Mouse (Mus musculus): ENCODE measurements around the gene Lrpprc. TPM values are rescaled to one million over a fixed set of nuclear protein-coding genes. Genes with fewer than 3 reads are reported as not detected.

Gene Lrpprc
- total RNA-seq, 2 experiments from 2014 or later = 60.1 to 74.5 TPM

- no peak for ATAC-seq (replicated peaks; ENCODE audit: low FRiP score, poor library complexity, severe bottlenecking)
Observed at GRCm38 (mm10) chr17:84775291-84775690, 15.3 kb downstream of the Lrpprc start.

DNA sequence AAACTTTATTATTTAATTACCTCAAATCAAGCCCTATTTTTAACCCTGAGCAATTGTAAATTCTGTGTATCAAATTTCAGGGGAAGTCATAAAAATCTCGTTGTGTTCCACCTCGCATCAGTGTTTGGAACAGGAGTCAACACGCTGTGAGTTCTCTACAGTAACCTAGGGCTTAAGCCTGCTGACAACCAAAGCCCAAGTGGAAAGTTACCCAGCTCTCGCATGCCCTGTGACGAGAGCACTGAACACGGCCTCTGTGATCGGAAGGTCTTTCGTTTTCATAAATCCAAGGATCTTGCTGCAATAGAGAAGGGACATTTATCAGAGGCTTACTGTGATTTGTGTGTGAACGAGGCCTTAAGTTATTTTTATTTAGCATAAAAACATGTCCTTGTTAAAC is 18.7 kb downstream of the Lrpprc start:
- ATAC-seq (replicated peaks; ENCODE audit: low FRiP score, poor library complexity, severe bottlenecking) = no peak

- ATAC-seq (replicated peaks; ENCODE audit: low FRiP score, poor library complexity, severe bottlenecking) = no peak
Observed at GRCm38 (mm10) chr17:84758971-84759370, 31.6 kb downstream of the Lrpprc start.

GRCm38 (mm10) chr17:84758374-84758773 is 32.2 kb downstream of the Lrpprc start:
- ATAC-seq (replicated peaks; ENCODE audit: low FRiP score, poor library complexity, severe bottlenecking) = no peak

- 0 out of 2 replicates have a peak, but pooled peaks have one; percentile 47 for ATAC-seq (replicated peaks; ENCODE audit: low FRiP score, poor library complexity, severe bottlenecking)
Observed at GRCm38 (mm10) chr17:84756090-84756489, 34.5 kb downstream of the Lrpprc start.

DNA sequence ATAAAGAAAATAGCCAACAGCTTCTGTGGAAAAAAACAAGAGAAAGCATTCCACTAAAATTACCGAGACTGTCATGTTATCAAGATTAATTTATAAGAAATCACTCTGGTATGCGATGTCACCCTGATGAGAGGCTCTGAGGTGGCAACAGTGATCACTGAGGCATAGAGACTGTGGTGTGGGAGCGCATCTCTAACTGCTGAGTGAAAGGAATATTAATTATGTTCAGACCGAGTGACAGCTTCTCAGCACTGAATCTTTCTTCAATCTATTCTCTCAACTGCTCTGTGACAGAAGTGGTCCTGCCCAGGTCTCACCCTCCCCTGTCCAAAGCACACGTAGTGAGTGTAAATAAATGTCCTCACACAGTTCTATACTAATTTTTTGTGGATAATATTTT is 37.1 kb downstream of the Lrpprc start:
- no peak for ATAC-seq (replicated peaks; ENCODE audit: low FRiP score, poor library complexity, severe bottlenecking)

DNA sequence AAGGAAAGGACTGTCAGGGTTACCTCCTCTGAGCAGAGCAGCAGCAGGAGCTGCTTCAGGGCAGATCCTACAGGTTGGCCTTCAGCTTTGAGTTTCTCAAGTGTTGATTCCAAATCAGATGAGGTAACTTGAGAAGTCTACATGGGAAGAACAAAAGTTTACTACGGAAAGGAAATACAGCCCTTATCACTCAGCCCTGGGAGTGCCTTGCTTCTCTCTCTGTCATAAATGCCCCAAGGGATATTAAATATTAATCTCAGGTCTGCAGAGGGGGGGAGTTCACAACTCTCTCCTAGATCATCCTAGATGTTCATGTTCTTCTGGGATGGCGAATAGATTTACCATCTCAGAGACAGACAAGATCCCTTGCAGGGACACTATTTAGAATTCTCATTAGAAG is 38.3 kb downstream of the Lrpprc start:
- ATAC-seq (replicated peaks; ENCODE audit: low FRiP score, poor library complexity, severe bottlenecking) = no peak

DNA sequence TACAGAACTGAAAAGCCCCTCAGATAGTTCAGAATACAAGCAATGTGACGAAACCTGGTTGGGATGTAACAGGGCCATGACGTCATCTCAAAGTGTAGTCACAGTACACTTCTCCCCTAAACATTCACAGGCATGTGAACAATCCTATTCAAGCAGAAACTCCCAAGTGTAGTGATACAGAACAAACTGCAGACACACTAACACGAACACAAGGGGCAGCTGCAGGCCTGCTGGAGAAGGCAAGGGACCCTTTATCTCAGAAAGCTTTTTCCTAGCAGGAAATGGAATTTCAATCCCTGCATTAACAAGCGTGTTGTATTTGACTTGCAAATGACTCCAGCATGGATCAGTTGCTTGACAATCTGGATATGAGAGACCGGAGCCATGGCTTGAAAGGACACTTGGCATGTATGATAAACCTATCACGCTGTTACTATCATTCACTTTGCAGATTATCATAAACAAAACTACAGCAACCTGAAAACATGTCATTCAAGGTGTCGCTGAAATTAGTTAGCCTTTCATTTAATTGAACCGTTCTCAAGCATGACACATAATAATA is 38.9 kb downstream of the Lrpprc start:
- no peak for ATAC-seq (replicated peaks; ENCODE audit: low FRiP score, poor library complexity, severe bottlenecking)

DNA sequence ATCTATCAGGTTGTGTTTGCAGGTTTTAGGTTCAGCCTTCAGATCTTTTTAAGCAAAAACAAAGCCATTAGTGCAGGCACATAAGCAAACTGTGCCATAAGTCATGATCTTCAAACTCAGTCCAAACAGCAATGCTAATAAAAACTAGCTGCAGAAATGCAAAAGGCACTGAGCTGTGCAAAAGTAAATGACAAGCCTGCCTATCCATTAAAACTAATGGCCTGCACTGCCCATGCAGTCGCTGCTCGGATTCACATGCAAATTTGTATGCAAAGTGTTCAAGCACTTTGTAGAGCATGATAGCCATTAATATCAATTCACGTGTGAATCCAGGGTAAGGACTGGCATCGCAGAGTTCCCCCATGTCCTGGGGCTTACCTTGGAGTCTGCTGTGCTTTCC is 40.5 kb downstream of the Lrpprc start:
- no peak for ATAC-seq (replicated peaks; ENCODE audit: low FRiP score, poor library complexity, severe bottlenecking)

- ATAC-seq (replicated peaks; ENCODE audit: low FRiP score, poor library complexity, severe bottlenecking) = no peak
Observed at GRCm38 (mm10) chr17:84749297-84749696, 41.3 kb downstream of the Lrpprc start.

DNA sequence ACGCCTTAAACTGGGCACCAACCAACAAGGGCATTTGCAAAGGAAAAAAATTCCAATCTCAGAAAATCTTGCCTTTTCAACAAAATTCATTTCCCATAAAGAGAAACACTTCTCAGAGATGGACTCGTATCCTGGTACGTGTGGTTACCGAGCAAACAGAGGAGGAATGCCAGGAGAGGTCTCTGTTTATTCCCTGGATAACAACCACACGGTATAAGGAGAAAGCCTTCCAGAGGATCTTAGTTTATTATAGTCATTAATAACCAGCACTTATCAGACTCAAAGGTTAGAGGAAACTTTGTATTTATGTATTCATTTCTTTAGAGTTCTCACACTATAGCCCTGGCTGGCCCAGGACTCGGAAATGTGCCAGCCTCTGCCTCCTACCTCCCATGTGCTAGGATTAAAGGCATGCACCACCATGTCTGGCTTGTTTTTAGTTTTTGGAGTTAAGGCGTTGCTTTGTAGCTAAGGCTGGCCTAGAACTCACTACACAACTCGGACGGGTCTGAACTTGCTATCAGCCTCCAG is 42.4 kb downstream of the Lrpprc start:
- no peak for ATAC-seq (replicated peaks; ENCODE audit: low FRiP score, poor library complexity, severe bottlenecking)

DNA sequence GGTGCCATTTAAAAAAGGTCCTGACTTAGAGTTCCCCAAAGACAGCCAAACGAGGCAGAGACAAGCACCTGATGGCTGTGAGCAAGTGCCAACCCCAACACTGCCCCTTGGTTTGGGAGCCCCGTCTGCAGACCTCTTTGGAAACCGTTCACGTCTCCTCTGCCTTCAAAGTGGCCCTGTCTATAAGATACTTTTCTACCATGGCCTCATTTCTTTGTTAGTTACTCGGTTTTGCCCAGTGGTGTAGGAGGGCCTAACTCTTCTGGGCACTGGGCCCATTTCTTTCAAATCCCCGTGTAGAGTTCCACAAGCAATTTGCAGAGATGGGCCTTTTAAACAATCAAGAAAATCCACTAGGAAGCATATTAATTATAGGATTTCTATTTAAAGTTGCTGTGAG is 43.4 kb downstream of the Lrpprc start:
- ATAC-seq (replicated peaks; ENCODE audit: low FRiP score, poor library complexity, severe bottlenecking) = no peak

DNA sequence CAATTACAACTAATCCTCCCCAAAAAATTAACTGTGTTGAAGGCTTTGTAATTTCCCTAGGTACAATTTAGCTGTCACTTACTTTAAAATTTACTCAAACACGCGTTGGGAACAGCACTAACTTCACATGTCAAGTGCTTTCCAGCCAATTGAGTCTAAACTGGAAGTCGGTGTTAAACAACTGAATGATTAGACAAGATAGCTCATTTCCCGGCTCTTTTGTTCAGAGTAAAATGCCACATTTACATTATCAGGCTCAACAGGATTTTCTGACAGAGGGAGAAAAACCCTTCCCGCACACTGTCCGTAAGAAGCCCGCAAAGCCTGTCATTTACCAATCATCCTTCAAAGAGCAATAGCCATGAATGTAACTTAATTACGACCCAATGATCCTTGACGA is 45.6 kb downstream of the Lrpprc start:
- ATAC-seq (replicated peaks; ENCODE audit: low FRiP score, poor library complexity, severe bottlenecking) = no peak

DNA sequence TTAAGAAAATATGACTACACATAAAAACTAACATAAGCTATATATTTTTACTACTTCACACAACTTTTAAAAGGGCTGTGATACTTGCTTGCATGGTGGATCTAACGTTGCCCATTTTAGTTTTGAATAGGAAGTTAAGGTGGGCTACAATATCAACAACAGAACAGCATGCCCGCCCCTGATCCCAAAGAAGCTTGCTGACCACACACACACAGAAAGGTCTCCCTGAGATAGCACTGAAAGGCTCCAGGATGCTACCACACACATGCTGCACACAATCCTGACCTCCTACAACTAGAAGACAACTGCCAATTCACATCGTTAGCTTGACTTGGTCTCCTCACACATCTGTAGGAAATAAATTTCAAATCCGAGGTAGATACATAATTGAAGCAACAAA is 46.3 kb downstream of the Lrpprc start:
- no peak for ATAC-seq (replicated peaks; ENCODE audit: low FRiP score, poor library complexity, severe bottlenecking)

- ATAC-seq (replicated peaks; ENCODE audit: low FRiP score, poor library complexity, severe bottlenecking) = no peak
Observed at GRCm38 (mm10) chr17:84738073-84738797, 52.4 kb downstream of the Lrpprc start.

- no peak for ATAC-seq (replicated peaks; ENCODE audit: low FRiP score, poor library complexity, severe bottlenecking)
Observed at GRCm38 (mm10) chr17:84736719-84737118, 53.9 kb downstream of the Lrpprc start.

GRCm38 (mm10) chr17:84732612-84733011 is 58.0 kb downstream of the Lrpprc start:
- ATAC-seq (replicated peaks; ENCODE audit: low FRiP score, poor library complexity, severe bottlenecking) = peak; percentile 81

GRCm38 (mm10) chr17:84731361-84731760 is 59.2 kb downstream of the Lrpprc start:
- no peak for ATAC-seq (replicated peaks; ENCODE audit: low FRiP score, poor library complexity, severe bottlenecking)

- ATAC-seq (replicated peaks; ENCODE audit: low FRiP score, poor library complexity, severe bottlenecking) = peak; percentile 33
Observed at GRCm38 (mm10) chr17:84729140-84729539, 61.4 kb downstream of the Lrpprc start.

DNA sequence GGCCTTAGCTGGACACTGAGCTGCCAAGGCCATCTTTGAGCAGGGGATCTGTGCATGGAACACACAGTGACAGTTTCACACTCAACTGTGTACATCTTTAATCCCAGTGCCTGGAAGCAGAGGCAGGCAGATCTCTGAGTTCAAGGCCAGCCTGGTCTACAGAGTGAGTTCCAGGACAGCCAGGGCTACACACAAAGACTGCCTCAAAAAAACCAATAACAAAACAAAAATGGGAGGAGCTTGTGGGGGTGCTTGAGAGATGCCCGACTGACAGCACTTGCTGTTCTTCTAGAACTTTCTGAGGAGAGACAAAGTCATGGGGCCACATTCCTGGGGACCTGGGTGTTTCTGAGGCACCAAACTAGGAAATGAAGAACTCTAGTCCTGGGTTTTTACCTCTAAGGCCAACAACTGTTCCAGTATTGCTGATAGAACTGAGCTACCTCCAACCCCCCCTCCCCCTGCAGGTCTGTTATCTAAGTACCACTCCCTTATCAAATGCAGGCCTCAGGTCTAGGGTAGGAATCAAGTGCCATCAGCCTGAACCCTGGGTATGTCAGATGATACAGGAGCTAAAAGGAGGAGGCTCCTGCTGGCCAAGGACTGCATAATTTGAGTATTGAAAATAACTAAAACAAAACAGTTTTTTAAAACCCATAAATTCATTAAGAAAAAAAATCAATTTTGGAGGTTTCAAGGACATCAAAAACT is 62.2 kb downstream of the Lrpprc start:
- ATAC-seq (replicated peaks; ENCODE audit: low FRiP score, poor library complexity, severe bottlenecking) = peak; percentile 82

GRCm38 (mm10) chr17:84725163-84725562 is 65.4 kb downstream of the Lrpprc start:
- ATAC-seq (replicated peaks; ENCODE audit: low FRiP score, poor library complexity, severe bottlenecking) = no peak

Data from erythroblast, adult 5-6 weeks (primary cell).